Mouse (Mus musculus) G1E (cell line): ENCODE measurements around the gene Zfp459.

ENCODE experiments used
- CTCF ChIP-seq: IDR thresholded peaks from 2 replicates; pipeline ENCODE4 v1.5.1; 2012; ENCODE audit warnings: low read depth, low read length, inconsistent platforms, mixed read lengths
- GATA1 ChIP-seq: IDR thresholded peaks from 2 replicates; pipeline ENCODE4 v1.6.1; 2012; ENCODE audit warnings: borderline replicate concordance, low read length, inconsistent platforms, mixed read lengths
- GATA2 ChIP-seq: IDR thresholded peaks from 2 replicates; pipeline ENCODE4 v1.6.1; 2012; ENCODE audit warnings: low read depth, low read length, inconsistent platforms, borderline replicate concordance
- POLR2AphosphoS5 ChIP-seq: IDR thresholded peaks from 2 replicates; pipeline ENCODE4 v1.6.1; 2012; ENCODE audit warnings: low read depth, low read length, inconsistent platforms; ENCODE audit not compliant: insufficient replicate concordance
- TAL1 ChIP-seq: conservative IDR thresholded peaks from 2 replicates; pipeline ENCODE4 v1.6.1; 2012; ENCODE audit warnings: low read depth, low read length, inconsistent platforms, mixed read lengths

DNA sequence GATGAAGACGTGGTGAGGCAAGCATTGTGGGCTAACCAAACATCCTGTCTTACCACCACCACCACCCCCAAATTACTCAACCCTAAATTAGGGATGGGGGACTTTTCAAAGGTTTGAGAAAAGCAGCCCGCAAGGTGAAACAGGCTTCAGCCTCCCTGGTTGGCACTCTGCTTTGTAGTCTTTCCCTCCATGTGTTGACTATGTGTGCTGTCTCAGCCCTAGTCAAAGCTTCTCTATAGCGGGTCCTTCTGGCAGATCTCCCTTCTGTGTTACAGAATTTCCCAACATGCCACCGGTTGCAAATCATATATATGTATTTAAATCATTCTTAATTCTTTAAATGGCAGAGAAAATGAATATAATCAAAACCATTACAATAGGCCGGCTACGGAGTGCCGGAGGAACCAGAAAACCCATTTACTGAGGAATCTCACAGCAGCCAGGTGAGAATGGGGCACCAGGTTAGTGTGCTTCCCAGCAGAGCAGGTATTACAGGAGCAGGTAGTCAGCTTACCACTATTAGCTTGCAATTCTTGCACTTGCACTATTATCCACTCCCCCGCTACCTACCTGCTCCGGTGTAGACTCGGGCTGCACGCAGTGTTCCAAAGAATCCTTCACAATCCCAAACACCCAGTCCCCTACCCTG, 536 bp downstream of the Zfp459 start:
- TF ChIP-seq CTCF, result no peak
- TF ChIP-seq GATA1, result no peak
- no peak for TF ChIP-seq GATA2
- no peak for TF ChIP-seq TAL1
- TF ChIP-seq POLR2AphosphoS5, result no peak
